Mouse (Mus musculus) cortical plate, adult 2 months (tissue): ENCODE measurements around the gene Pla2g2d. TPM values are rescaled to one million over a fixed set of nuclear protein-coding genes. Genes with fewer than 3 reads are reported as not detected.

Experiments used
- H3K27ac ChIP-seq: fragments of 200-500 bp; 2 replicates; pipeline ENCODE4 v1.5.1; 2012; ENCODE audit warnings: low read length, control low read depth, inconsistent platforms; ENCODE audit not compliant: insufficient read depth
- H3K4me1 ChIP-seq: fragments of 200-500 bp; 2 replicates; pipeline ENCODE4 v1.6.1; 2011; ENCODE audit warnings: low read length; ENCODE audit not compliant: control insufficient read depth, insufficient read depth
- H3K4me3 ChIP-seq: fragments of 200-500 bp; 2 replicates; pipeline ENCODE4 v1.5.1; 2011; ENCODE audit warnings: mild to moderate bottlenecking, low read length, control low read depth; ENCODE audit not compliant: insufficient read depth
- CTCF ChIP-seq: fragments of 200-500 bp; IDR thresholded peaks from 2 replicates; pipeline ENCODE4 v1.5.1; 2011; ENCODE audit warnings: mild to moderate bottlenecking, control low read depth, low read length; ENCODE audit not compliant: insufficient read depth; ENCODE audit errors: extremely low read depth
- POLR2A ChIP-seq: fragments of 200-500 bp; IDR thresholded peaks from 2 replicates; pipeline ENCODE4 v1.6.1; 2011; ENCODE audit warnings: mild to moderate bottlenecking, low read length, control low read depth; ENCODE audit not compliant: insufficient read depth; ENCODE audit errors: extremely low read depth
- polyA plus RNA-seq: library from polyadenylated mRNA; depleted of rRNA; stranded (reverse); fragments of >200 nt; gene quantifications from 2 replicates; pipeline ENCODE4 v1.2.3, GENCODE M21; 2012; rRNA removed

Pla2g2d gene
- 0.19 and 0.28 TPM in 2 replicates for polyA plus RNA-seq

GRCm38 (mm10) chr4:138775435-138775834 lies at the start of gene Pla2g2d:
Pla2g2d (plus strand) TSS chr4:138775735.
- H3K4me1 ChIP-seq: no peaks in the 10 kb centered on the region
- no peak for TF ChIP-seq POLR2A
- TF ChIP-seq CTCF: no peak
- H3K4me3 ChIP-seq: no peak within 1 kb of the TSS
- H3K27ac ChIP-seq: no peak within 1 kb of the TSS

GRCm38 (mm10) chr4:138725751-138726150 lies 49.8 kb upstream of the Pla2g2d start:
- no peak overlapping the region for H3K4me3 ChIP-seq
- H3K27ac ChIP-seq: peak overlapping the region; percentile 81
- H3K4me1 ChIP-seq: peaks cover 20% of the 10 kb centered on the region
- TF ChIP-seq POLR2A: no peak
- TF ChIP-seq CTCF: no peak

- Histone ChIP-seq H3K4me1 (peaks cover 14% of the 10 kb centered on the region), H3K27ac (no peak overlapping the region), H3K4me3 (no peak overlapping the region)
- TF ChIP-seq POLR2A (no peak), CTCF (no peak)
Measured at GRCm38 (mm10) chr4:138729018-138729703, 46.4 kb upstream of the Pla2g2d start.

- H3K4me3 ChIP-seq: no peak overlapping the region
- H3K27ac ChIP-seq: no peak overlapping the region
- H3K4me1 ChIP-seq: peaks cover 2% of the 10 kb centered on the region; the same call in 1 of the 2 replicates
- TF ChIP-seq POLR2A (no peak), CTCF (no peak)
Measured at GRCm38 (mm10) chr4:138734105-138734504, 41.4 kb upstream of the Pla2g2d start.

- H3K4me1 ChIP-seq: peaks cover 2% of the 10 kb centered on the region; the same call in 1 of the 2 replicates
- TF ChIP-seq CTCF: no peak
- TF ChIP-seq POLR2A: no peak
- no peak overlapping the region for H3K4me3 ChIP-seq
- no peak overlapping the region for H3K27ac ChIP-seq
Measured at GRCm38 (mm10) chr4:138734863-138735262, 40.7 kb upstream of the Pla2g2d start.

- Histone ChIP-seq H3K27ac (no peak within 1 kb of the TSS), H3K4me3 (no peak within 1 kb of the TSS)
Measured at GRCm38 (mm10) chr4:138737031-138737430, 38.5 kb upstream of the Pla2g2d start, which contains the start of gene Ubxn10. Ubxn10 (minus strand) TSS chr4:138737167.

GRCm38 (mm10) chr4:138739136-138739851 lies 36.2 kb upstream of the Pla2g2d start:
- Histone ChIP-seq H3K4me1 (peaks cover 2% of the 10 kb centered on the region; the same call in 1 of the 2 replicates), H3K4me3 (no peak overlapping the region), H3K27ac (0 out of 2 replicates have a peak overlapping the region, but pooled peaks have one; percentile 24)
- TF ChIP-seq CTCF (no peak), POLR2A (no peak)

More at GRCm38 (mm10) chr4:138737031-138737430, 38.5 kb upstream of the Pla2g2d start, which contains the start of gene Ubxn10:
- TF ChIP-seq CTCF (no peak), POLR2A (no peak)
- peaks cover 2% of the 10 kb centered on the region; the same call in 1 of the 2 replicates for H3K4me1 ChIP-seq

- no peak overlapping the region for H3K4me3 ChIP-seq
- peaks cover 3% of the 10 kb centered on the region for H3K4me1 ChIP-seq
- TF ChIP-seq CTCF: no peak
- no peak for TF ChIP-seq POLR2A
- H3K27ac ChIP-seq: no peak overlapping the region
Measured at GRCm38 (mm10) chr4:138745884-138746283, 29.7 kb upstream of the Pla2g2d start.

- Histone ChIP-seq H3K4me3 (no peak overlapping the region), H3K4me1 (peaks cover 3% of the 10 kb centered on the region), H3K27ac (no peak overlapping the region)
- TF ChIP-seq POLR2A (no peak), CTCF (no peak)
Measured at GRCm38 (mm10) chr4:138746866-138747265, 28.7 kb upstream of the Pla2g2d start.

- Histone ChIP-seq H3K27ac (no peak overlapping the region), H3K4me1 (peaks cover 3% of the 10 kb centered on the region), H3K4me3 (no peak overlapping the region)
- TF ChIP-seq POLR2A (no peak), CTCF (no peak)
Measured at GRCm38 (mm10) chr4:138747851-138748250, 27.7 kb upstream of the Pla2g2d start.
